Mouse (Mus musculus) midbrain, postnatal 0 days (tissue): Measurements from ENCODE around the gene Bst2. TPM values are rescaled to one million over a fixed set of nuclear protein-coding genes. Genes with fewer than 3 reads are reported as not detected.
A peak's percentile ranks its signal among the peaks of the same experiment; 100 is the strongest.

Experiments
- ATAC-seq: fragments of 200-750 bp; cut with Nextera tagmentation; 2 replicates; pipeline ENCODE4 v1.8.0; 2017; ENCODE audit warnings: moderate number of reproducible peaks, mild to moderate bottlenecking, moderate TSS enrichment, moderate library complexity; ENCODE audit not compliant: low FRiP score
- DNase-seq: peaks from one replicate; pipeline ENCODE4 v3.0.0-alpha.2; 2015; ENCODE audit warnings: low spot score
- H3K27ac ChIP-seq: fragments of 300-500 bp; sonication (generic); 2 replicates; pipeline ENCODE4 v1.5.1; 2014; ENCODE audit warnings: low read depth, mild to moderate bottlenecking, low read length, mixed read lengths
- H3K27me3 ChIP-seq: fragments of 300-500 bp; sonication (generic); 2 replicates; pipeline ENCODE4 v1.6.1; 2014; ENCODE audit warnings: low read length, control low read depth, mixed read lengths; ENCODE audit not compliant: insufficient read depth
- H3K36me3 ChIP-seq: fragments of 300-500 bp; sonication (generic); 2 replicates; pipeline ENCODE4 v1.6.1; 2014; ENCODE audit warnings: low read length, control low read depth, mixed read lengths; ENCODE audit not compliant: insufficient read depth
- H3K4me1 ChIP-seq: fragments of 300-500 bp; sonication (generic); 2 replicates; pipeline ENCODE4 v1.6.1; 2014; ENCODE audit warnings: mild to moderate bottlenecking, control low read depth, antibody characterized with exemption, low read length, mixed read lengths; ENCODE audit not compliant: insufficient read depth
- H3K4me2 ChIP-seq: fragments of 300-500 bp; sonication (generic); 2 replicates; pipeline ENCODE4 v1.6.1; 2014; ENCODE audit warnings: low read depth, mild to moderate bottlenecking, low read length, mixed read lengths; ENCODE audit not compliant: poor library complexity, severe bottlenecking
- H3K4me3 ChIP-seq: fragments of 300-500 bp; sonication (generic); 2 replicates; pipeline ENCODE4 v1.5.1; 2014; ENCODE audit warnings: low read depth, mild to moderate bottlenecking, low read length, moderate library complexity
- H3K9ac ChIP-seq: fragments of 300-500 bp; sonication (generic); replicated peaks from 2 replicates; pipeline ENCODE4 v1.6.1; 2014; ENCODE audit warnings: mild to moderate bottlenecking, low read length, moderate library complexity, mixed read lengths; ENCODE audit not compliant: poor library complexity, severe bottlenecking
- H3K9me3 ChIP-seq: fragments of 300-500 bp; sonication (generic); 2 replicates; pipeline ENCODE4 v1.6.1; 2016; ENCODE audit warnings: low read length, control low read depth
- CTCF ChIP-seq: IDR thresholded peaks from 2 replicates; pipeline ENCODE4 v1.5.1; 2016; ENCODE audit warnings: antibody characterized with exemption, mild to moderate bottlenecking
- WGBS: fragments of 180-500 bp; shearing (Covaris S2); extraction: QIAGEN DNeasy Blood & Tissue Kit; methylation state at CpG from one replicate; pipeline ENCODE4 v1.1.7; 2014; 5-methylcytosine and 5-hydroxymethylcytosine counted together
- polyA plus RNA-seq: library from polyadenylated mRNA; unstranded; fragments of >200 nt; fragmentation: Nextera tagmentation; extraction: Ambion mirVana; gene quantifications from 2 replicates; pipeline ENCODE4 v1.2.1, GENCODE M21; 2015
- total RNA-seq: library from RNA; depleted of rRNA; stranded (reverse); fragments of >200 nt; gene quantifications from 2 replicates; pipeline ENCODE4 v1.2.3, GENCODE M21; 2014

Bst2 gene
- total and polyA plus RNA-seq, 2 experiments from 2014 or later, result 15.3 TPM

DNA sequence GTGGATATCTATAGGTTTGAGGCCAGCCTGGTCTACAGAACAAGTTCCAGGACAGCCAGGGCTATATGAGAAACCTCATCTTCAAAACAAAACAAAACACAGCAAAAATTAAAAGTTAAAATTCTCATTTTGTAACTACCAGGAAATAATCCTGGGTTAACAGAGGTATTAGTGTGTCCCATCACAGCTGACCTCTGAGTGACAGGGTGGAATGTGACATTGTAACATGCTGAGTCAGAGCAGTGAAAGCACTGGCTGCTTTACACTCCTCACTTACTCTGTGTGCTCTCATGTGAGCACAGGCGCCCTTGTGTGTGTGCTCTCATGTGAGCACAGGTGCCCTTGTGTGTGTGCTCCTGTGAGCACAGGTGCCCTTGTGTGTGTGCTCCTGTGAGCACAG, 37.8 kb upstream of the Bst2 start:
- H3K9me3 ChIP-seq, result no peaks in the 10 kb centered on the region
- H3K27me3 ChIP-seq, result no peaks in the 10 kb centered on the region
- no peaks in the 10 kb centered on the region; the same call in 1 of the 2 replicates for H3K36me3 ChIP-seq
- whole genome bisulfite sequencing, result 71% methylated on average over 1 of the region's 1 CpGs
- H3K4me2 ChIP-seq, result no peak overlapping the region
- ATAC-seq, result no peak
- no peak for DNase-seq
- H3K4me3 ChIP-seq, result no peak overlapping the region
- no peak overlapping the region for H3K27ac ChIP-seq
- no peak overlapping the region for H3K9ac ChIP-seq
- H3K4me1 ChIP-seq, result peaks cover 4% of the 10 kb centered on the region; the same call in 1 of the 2 replicates
- TF ChIP-seq CTCF, result no peak

- Histone ChIP-seq H3K9ac (0 out of 2 replicates have a peak overlapping the region, but pooled peaks have one; percentile 33), H3K4me3 (no peak overlapping the region), H3K4me2 (no peak overlapping the region), H3K9me3 (no peaks in the 10 kb centered on the region), H3K27me3 (no peaks in the 10 kb centered on the region), H3K36me3 (no peaks in the 10 kb centered on the region; the same call in 1 of the 2 replicates), H3K27ac (no peak overlapping the region), H3K4me1 (peaks cover 4% of the 10 kb centered on the region; the same call in 1 of the 2 replicates)
- no peak for DNase-seq
- no peak for TF ChIP-seq CTCF
- ATAC-seq, result no peak
- 86% methylated on average over 7 of the region's 7 CpGs for WGBS
Measured at GRCm38 (mm10) chr8:71574426-71574825, 37.2 kb upstream of the Bst2 start.

DNA sequence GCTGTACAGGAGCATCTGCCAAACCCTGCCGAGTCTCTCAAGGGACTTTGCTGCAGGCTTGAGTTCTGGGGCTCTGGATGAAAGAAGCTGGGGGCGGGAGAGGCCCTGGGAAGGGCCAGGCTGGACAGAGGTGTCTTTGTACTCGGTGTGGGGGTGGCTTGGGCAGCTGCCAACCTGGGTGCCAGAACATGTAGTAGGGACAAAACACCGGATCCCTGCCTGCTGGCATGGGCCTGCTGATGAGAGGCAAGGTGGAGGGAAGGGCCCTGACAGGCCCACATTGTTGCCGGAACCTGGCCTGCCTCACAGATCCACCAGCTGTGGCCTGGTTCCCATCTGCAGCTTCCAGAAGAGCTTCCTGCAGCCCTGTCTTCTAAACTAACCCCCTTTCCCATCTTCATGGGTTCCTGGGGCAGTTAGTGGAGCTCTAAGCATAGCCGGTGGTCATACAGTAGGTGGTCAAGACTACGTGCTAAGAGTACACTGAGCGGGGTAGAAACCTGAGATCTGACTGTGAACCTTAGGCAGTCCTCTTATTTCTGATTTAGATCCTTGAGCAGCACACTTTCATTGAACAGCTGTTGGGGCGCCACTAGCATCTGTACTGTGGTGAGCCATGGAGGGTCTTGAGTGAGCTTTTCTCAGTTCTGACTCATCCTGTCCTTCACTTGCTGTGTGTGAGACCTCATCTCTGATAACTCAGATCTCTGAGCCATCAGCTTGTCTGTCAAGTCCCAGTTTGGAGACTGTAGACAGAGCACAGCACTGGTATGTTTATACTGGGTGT, 35.8 kb upstream of the Bst2 start:
- H3K36me3 ChIP-seq, result no peaks in the 10 kb centered on the region
- H3K9me3 ChIP-seq, result no peaks in the 10 kb centered on the region
- H3K9ac ChIP-seq, result no peak overlapping the region
- no peak for TF ChIP-seq CTCF
- WGBS, result 59% methylated on average over 9 of the region's 9 CpGs
- no peaks in the 10 kb centered on the region for H3K27me3 ChIP-seq
- DNase-seq, result peak; percentile 89
- no peak overlapping the region for H3K4me3 ChIP-seq
- H3K27ac ChIP-seq, result peak overlapping the region; percentile 38; the same call in 1 of the 2 replicates
- ATAC-seq, result no peak
- H3K4me1 ChIP-seq, result peaks cover 8% of the 10 kb centered on the region; the same call in 1 of the 2 replicates
- H3K4me2 ChIP-seq, result peak overlapping the region; percentile 29; the same call in 1 of the 2 replicates

GRCm38 (mm10) chr8:71572077-71572476, 34.8 kb upstream of the Bst2 start:
- no peak for DNase-seq
- Histone ChIP-seq H3K9ac (no peak overlapping the region), H3K4me3 (peak overlapping the region; percentile 65; the same call in 1 of the 2 replicates), H3K27ac (no peak overlapping the region; the same call in 1 of the 2 replicates), H3K4me2 (peak overlapping the region; percentile 77), H3K36me3 (no peaks in the 10 kb centered on the region), H3K27me3 (0 out of 2 replicates have a peak, but pooled peaks cover 4% of the 10 kb centered on the region), H3K9me3 (no peaks in the 10 kb centered on the region), H3K4me1 (peaks cover 8% of the 10 kb centered on the region; the same call in 1 of the 2 replicates)
- WGBS, result 93% methylated on average over 2 of the region's 2 CpGs
- ATAC-seq, result no peak
- 0 out of 2 replicates have a peak, but pooled peaks have one; percentile 9 for TF ChIP-seq CTCF

GRCm38 (mm10) chr8:71570291-71570954, 33.2 kb upstream of the Bst2 start:
- WGBS, result under 1% methylated on average over 41 of the region's 41 CpGs
- peak; percentile 22; the same call in 1 of the 2 replicates for TF ChIP-seq CTCF
- DNase-seq, result peak; percentile 99

More at GRCm38 (mm10) chr8:71570291-71570954, 33.2 kb upstream of the Bst2 start:
- H3K27ac ChIP-seq, result peak overlapping the region; percentile 89
- H3K27me3 ChIP-seq, result 0 out of 2 replicates have a peak, but pooled peaks cover 4% of the 10 kb centered on the region
- no peaks in the 10 kb centered on the region for H3K9me3 ChIP-seq
- peak overlapping the region; percentile 65 for H3K4me3 ChIP-seq
- ATAC-seq, result peak; percentile 90
- H3K4me2 ChIP-seq, result peak overlapping the region; percentile 77
- no peaks in the 10 kb centered on the region for H3K36me3 ChIP-seq
- peak overlapping the region; percentile 79 for H3K9ac ChIP-seq
- peaks cover 8% of the 10 kb centered on the region; the same call in 1 of the 2 replicates for H3K4me1 ChIP-seq
